Mouse (Mus musculus): Measurements from ENCODE around the gene Sgpp2. TPM values are rescaled to one million over a fixed set of nuclear protein-coding genes. Genes with fewer than 3 reads are reported as not detected.

The Sgpp2 gene
- polyA plus RNA-seq, 1 experiment from 2014 or later, result 0.37 TPM

GRCm38 (mm10) chr1:78417154-78417911 lies 107.2 kb downstream of the Sgpp2 start:
- Histone ChIP-seq H3K27me3 (peaks cover 3% of the 10 kb centered on the region; the same call in 1 of the 2 replicates), H3K4me2 (no peak overlapping the region), H3K9me3 (replicated peaks) (no peaks in the 10 kb centered on the region), H3K9ac (no peak overlapping the region), H3K4me1 (no peaks in the 10 kb centered on the region), H3K27ac (no peak overlapping the region), H3K4me3 (no peak overlapping the region), H3K36me3 (ENCODE audit: poor library complexity, severe bottlenecking) (peaks cover 32% of the 10 kb centered on the region)
- ATAC-seq, result no peak
- 95% methylated on average over 9 of the region's 9 CpGs for WGBS

GRCm38 (mm10) chr1:78419593-78419992 lies 109.4 kb downstream of the Sgpp2 start:
- WGBS, result 47% methylated on average over 4 of the region's 4 CpGs
- Histone ChIP-seq H3K4me1 (0 out of 2 replicates have a peak, but pooled peaks cover 4% of the 10 kb centered on the region), H3K36me3 (ENCODE audit: poor library complexity, severe bottlenecking) (peaks cover 41% of the 10 kb centered on the region), H3K9ac (no peak overlapping the region), H3K27me3 (peaks cover 3% of the 10 kb centered on the region; the same call in 1 of the 2 replicates), H3K27ac (no peak overlapping the region), H3K9me3 (replicated peaks) (no peaks in the 10 kb centered on the region), H3K4me3 (no peak overlapping the region), H3K4me2 (no peak overlapping the region)
- peak; percentile 57; the same call in 1 of the 2 replicates for ATAC-seq

DNA sequence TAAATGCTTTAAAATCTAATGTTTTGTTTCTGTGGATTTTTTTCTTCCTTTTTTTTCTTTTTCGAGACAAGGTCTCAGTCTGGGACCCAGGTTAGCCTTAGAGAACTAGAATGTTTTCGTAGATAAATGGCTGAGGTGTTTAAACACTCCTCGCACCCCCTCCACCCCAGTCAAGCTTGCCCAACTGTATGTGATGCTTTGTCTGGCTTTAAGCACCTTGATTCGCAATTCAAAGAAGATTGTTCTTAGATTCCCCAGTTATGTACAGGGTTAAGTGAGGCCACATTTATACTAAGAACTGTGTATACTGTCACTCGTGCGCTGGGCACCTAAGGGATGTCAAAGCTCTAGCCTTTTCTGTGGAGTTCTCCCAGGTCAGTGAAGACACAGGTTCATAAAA lies 110.1 kb downstream of the Sgpp2 start:
- Histone ChIP-seq H3K4me3 (no peak overlapping the region), H3K4me2 (no peak overlapping the region), H3K27ac (no peak overlapping the region), H3K27me3 (peaks cover 3% of the 10 kb centered on the region; the same call in 1 of the 2 replicates), H3K4me1 (0 out of 2 replicates have a peak, but pooled peaks cover 4% of the 10 kb centered on the region), H3K9me3 (replicated peaks) (no peaks in the 10 kb centered on the region), H3K36me3 (ENCODE audit: poor library complexity, severe bottlenecking) (peaks cover 45% of the 10 kb centered on the region), H3K9ac (no peak overlapping the region)
- WGBS, result 91% methylated on average over 6 of the region's 6 CpGs
- ATAC-seq, result no peak

GRCm38 (mm10) chr1:78421749-78422148 lies 111.6 kb downstream of the Sgpp2 start:
- Histone ChIP-seq H3K4me3 (no peak overlapping the region), H3K27me3 (peaks cover 3% of the 10 kb centered on the region; the same call in 1 of the 2 replicates), H3K9ac (no peak overlapping the region), H3K27ac (no peak overlapping the region), H3K9me3 (replicated peaks) (no peaks in the 10 kb centered on the region), H3K36me3 (ENCODE audit: poor library complexity, severe bottlenecking) (peaks cover 45% of the 10 kb centered on the region), H3K4me1 (peaks cover 16% of the 10 kb centered on the region), H3K4me2 (no peak overlapping the region)
- 91% methylated on average over 5 of the region's 5 CpGs for WGBS
- no peak for ATAC-seq

GRCm38 (mm10) chr1:78422576-78422975 lies 112.4 kb downstream of the Sgpp2 start:
- 37% methylated on average over 2 of the region's 2 CpGs for WGBS
- H3K4me2 ChIP-seq, result no peak overlapping the region

GRCm38 (mm10) chr1:78424848-78425247 lies 114.7 kb downstream of the Sgpp2 start:
- H3K4me1 ChIP-seq, result peaks cover 27% of the 10 kb centered on the region
- H3K4me3 ChIP-seq, result no peak overlapping the region
- H3K9me3 ChIP-seq (replicated peaks), result no peaks in the 10 kb centered on the region
- WGBS, result 95% methylated on average over 4 of the region's 4 CpGs
- no peak overlapping the region for H3K27ac ChIP-seq
- no peak overlapping the region for H3K9ac ChIP-seq
- H3K27me3 ChIP-seq, result peaks cover 17% of the 10 kb centered on the region
- peaks cover 35% of the 10 kb centered on the region; the same call in 1 of the 2 replicates for H3K36me3 ChIP-seq (ENCODE audit: poor library complexity, severe bottlenecking)
- no peak overlapping the region for H3K4me2 ChIP-seq
- ATAC-seq, result no peak

More at GRCm38 (mm10) chr1:78422576-78422975, 112.4 kb downstream of the Sgpp2 start:
- peaks cover 5% of the 10 kb centered on the region for H3K27me3 ChIP-seq
- H3K4me3 ChIP-seq, result no peak overlapping the region
- H3K4me1 ChIP-seq, result peaks cover 16% of the 10 kb centered on the region
- H3K9ac ChIP-seq, result no peak overlapping the region
- no peak for ATAC-seq
- peaks cover 39% of the 10 kb centered on the region for H3K36me3 ChIP-seq (ENCODE audit: poor library complexity, severe bottlenecking)
- H3K9me3 ChIP-seq (replicated peaks), result no peaks in the 10 kb centered on the region
- H3K27ac ChIP-seq, result no peak overlapping the region

DNA sequence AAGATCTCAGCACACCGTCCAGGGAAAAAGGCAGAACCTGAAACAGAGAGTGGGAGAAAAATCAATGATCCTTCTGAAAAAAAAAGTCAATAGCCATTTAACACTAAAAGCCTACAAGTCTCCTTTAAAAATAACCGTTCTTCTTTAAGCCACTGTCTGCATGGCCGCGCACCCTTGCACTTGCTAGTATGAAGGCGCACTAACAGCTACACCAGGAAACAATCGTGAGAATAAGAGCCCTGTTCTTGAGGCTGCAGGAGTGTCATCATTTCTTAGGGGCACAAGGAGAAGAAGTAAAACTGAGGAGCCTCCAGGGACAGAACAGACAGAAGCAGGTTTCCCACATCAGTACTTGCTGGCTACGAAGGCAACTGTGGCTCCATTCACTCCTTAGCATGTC lies 115.2 kb downstream of the Sgpp2 start:
- Histone ChIP-seq H3K4me1 (peaks cover 27% of the 10 kb centered on the region), H3K9ac (no peak overlapping the region), H3K9me3 (replicated peaks) (no peaks in the 10 kb centered on the region), H3K27ac (no peak overlapping the region), H3K36me3 (ENCODE audit: poor library complexity, severe bottlenecking) (peaks cover 35% of the 10 kb centered on the region; the same call in 1 of the 2 replicates), H3K4me2 (no peak overlapping the region), H3K27me3 (peaks cover 18% of the 10 kb centered on the region), H3K4me3 (no peak overlapping the region)
- no peak for ATAC-seq
- 92% methylated on average over 7 of the region's 7 CpGs for WGBS

- Histone ChIP-seq H3K27ac (no peak overlapping the region), H3K9me3 (replicated peaks) (no peaks in the 10 kb centered on the region), H3K36me3 (ENCODE audit: poor library complexity, severe bottlenecking) (peaks cover 29% of the 10 kb centered on the region; the same call in 1 of the 2 replicates), H3K4me3 (no peak overlapping the region), H3K9ac (no peak overlapping the region), H3K4me1 (peaks cover 27% of the 10 kb centered on the region), H3K27me3 (peaks cover 23% of the 10 kb centered on the region), H3K4me2 (no peak overlapping the region)
- ATAC-seq, result peak; percentile 76
- 71% methylated on average over 7 of the region's 7 CpGs for WGBS
Measured at GRCm38 (mm10) chr1:78425793-78426700, 115.9 kb downstream of the Sgpp2 start.

- no peak overlapping the region for H3K27ac ChIP-seq
- H3K4me3 ChIP-seq, result no peak overlapping the region
- H3K27me3 ChIP-seq, result peaks cover 22% of the 10 kb centered on the region
- peaks cover 22% of the 10 kb centered on the region; the same call in 1 of the 2 replicates for H3K36me3 ChIP-seq (ENCODE audit: poor library complexity, severe bottlenecking)
- peaks cover 27% of the 10 kb centered on the region for H3K4me1 ChIP-seq
- no peak for ATAC-seq
- no peak overlapping the region for H3K4me2 ChIP-seq
- no peak overlapping the region for H3K9ac ChIP-seq
- WGBS, result 53% methylated on average over 3 of the region's 3 CpGs
- H3K9me3 ChIP-seq (replicated peaks), result no peaks in the 10 kb centered on the region
Measured at GRCm38 (mm10) chr1:78426841-78427240, 116.7 kb downstream of the Sgpp2 start.

- H3K4me3 ChIP-seq, result no peak overlapping the region; the same call in 1 of the 2 replicates
- peaks cover 22% of the 10 kb centered on the region for H3K4me1 ChIP-seq
- H3K9ac ChIP-seq, result no peak overlapping the region
- WGBS, result 8% methylated on average over 11 of the region's 11 CpGs
- H3K4me2 ChIP-seq, result peak overlapping the region; percentile 29
- ATAC-seq, result no peak
- H3K27ac ChIP-seq, result no peak overlapping the region
- no peaks in the 10 kb centered on the region for H3K9me3 ChIP-seq (replicated peaks)
- peaks cover 12% of the 10 kb centered on the region for H3K36me3 ChIP-seq (ENCODE audit: poor library complexity, severe bottlenecking)
- H3K27me3 ChIP-seq, result peaks cover 22% of the 10 kb centered on the region
Measured at GRCm38 (mm10) chr1:78428851-78429250, 118.7 kb downstream of the Sgpp2 start.

- Histone ChIP-seq H3K27ac (no peak overlapping the region), H3K4me2 (no peak overlapping the region), H3K4me1 (peaks cover 10% of the 10 kb centered on the region), H3K9me3 (replicated peaks) (no peaks in the 10 kb centered on the region), H3K27me3 (peaks cover 11% of the 10 kb centered on the region; the same call in 1 of the 2 replicates), H3K36me3 (ENCODE audit: poor library complexity, severe bottlenecking) (peaks cover 3% of the 10 kb centered on the region; the same call in 1 of the 2 replicates), H3K9ac (no peak overlapping the region), H3K4me3 (no peak overlapping the region)
- ATAC-seq, result no peak
- WGBS, result 95% methylated on average over 9 of the region's 9 CpGs
Measured at GRCm38 (mm10) chr1:78433472-78433871, 123.3 kb downstream of the Sgpp2 start.

- Histone ChIP-seq H3K27me3 (0 out of 2 replicates have a peak, but pooled peaks cover 3% of the 10 kb centered on the region), H3K4me1 (no peaks in the 10 kb centered on the region), H3K4me2 (no peak overlapping the region), H3K27ac (no peak overlapping the region), H3K36me3 (ENCODE audit: poor library complexity, severe bottlenecking) (peaks cover 15% of the 10 kb centered on the region), H3K4me3 (no peak overlapping the region), H3K9me3 (replicated peaks) (no peaks in the 10 kb centered on the region), H3K9ac (no peak overlapping the region)
- ATAC-seq, result no peak
- WGBS, result 86% methylated on average over 2 of the region's 2 CpGs
Measured at GRCm38 (mm10) chr1:78435967-78436366, 125.8 kb downstream of the Sgpp2 start.
